Mouse (Mus musculus) embryonic facial prominence, embryonic 15.5 days (tissue): ENCODE data around the gene Clmp. TPM values are rescaled to one million over a fixed set of nuclear protein-coding genes. Genes with fewer than 3 reads are reported as not detected.
A peak's percentile ranks its signal among the peaks of the same experiment; 100 is the strongest.
"Not testable (repeated sequence)": the region's sequence is repeated elsewhere in the genome, so short reads cannot be mapped to it uniquely, and the experiment has no call there.

ENCODE experiments used
- ATAC-seq: fragments of 200-750 bp; cut with Nextera tagmentation; 2 replicates; pipeline ENCODE4 v1.8.0; 2017; ENCODE audit warnings: low read depth, moderate TSS enrichment; ENCODE audit not compliant: insufficient number of reproducible peaks, low FRiP score, low TSS enrichment
- H3K27ac ChIP-seq: fragments of 300-500 bp; sonication (generic); replicated peaks from 2 replicates; pipeline ENCODE4 v1.5.1; 2015; ENCODE audit warnings: mild to moderate bottlenecking, inconsistent platforms
- H3K27me3 ChIP-seq: fragments of 300-500 bp; sonication (generic); 2 replicates; pipeline ENCODE4 v1.6.1; 2015; ENCODE audit warnings: inconsistent platforms
- H3K36me3 ChIP-seq: fragments of 300-500 bp; sonication (generic); 2 replicates; pipeline ENCODE4 v1.6.1; 2015; ENCODE audit warnings: mild to moderate bottlenecking, inconsistent platforms
- H3K4me1 ChIP-seq: fragments of 300-500 bp; sonication (generic); 2 replicates; pipeline ENCODE4 v1.6.1; 2015; ENCODE audit warnings: inconsistent platforms
- H3K4me2 ChIP-seq: fragments of 300-500 bp; sonication (generic); replicated peaks from 2 replicates; pipeline ENCODE4 v1.6.1; 2015; ENCODE audit warnings: mild to moderate bottlenecking, inconsistent platforms
- H3K4me3 ChIP-seq: fragments of 300-500 bp; sonication (generic); replicated peaks from 2 replicates; pipeline ENCODE4 v1.5.1; 2015; ENCODE audit warnings: mild to moderate bottlenecking, inconsistent platforms
- H3K9ac ChIP-seq: fragments of 300-500 bp; sonication (generic); 2 replicates; pipeline ENCODE4 v1.6.1; 2015; ENCODE audit warnings: inconsistent platforms
- H3K9me3 ChIP-seq: fragments of 300-500 bp; sonication (generic); replicated peaks from 2 replicates; pipeline ENCODE4 v1.6.1; 2016; ENCODE audit warnings: inconsistent platforms
- WGBS: fragments of 180-500 bp; shearing (Covaris S2); methylation state at CpG from one replicate; pipeline ENCODE4 v1.1.7; 2015; 5-methylcytosine and 5-hydroxymethylcytosine counted together
- polyA plus RNA-seq: library from polyadenylated mRNA; unstranded; fragments of >200 nt; fragmentation: Nextera tagmentation; extraction: Ambion mirVana; gene quantifications from 2 replicates; pipeline ENCODE4 v1.2.1, GENCODE M21; 2015

Gene Clmp
- polyA plus RNA-seq, 1 experiment from 2014 or later, result 41.4 TPM

DNA sequence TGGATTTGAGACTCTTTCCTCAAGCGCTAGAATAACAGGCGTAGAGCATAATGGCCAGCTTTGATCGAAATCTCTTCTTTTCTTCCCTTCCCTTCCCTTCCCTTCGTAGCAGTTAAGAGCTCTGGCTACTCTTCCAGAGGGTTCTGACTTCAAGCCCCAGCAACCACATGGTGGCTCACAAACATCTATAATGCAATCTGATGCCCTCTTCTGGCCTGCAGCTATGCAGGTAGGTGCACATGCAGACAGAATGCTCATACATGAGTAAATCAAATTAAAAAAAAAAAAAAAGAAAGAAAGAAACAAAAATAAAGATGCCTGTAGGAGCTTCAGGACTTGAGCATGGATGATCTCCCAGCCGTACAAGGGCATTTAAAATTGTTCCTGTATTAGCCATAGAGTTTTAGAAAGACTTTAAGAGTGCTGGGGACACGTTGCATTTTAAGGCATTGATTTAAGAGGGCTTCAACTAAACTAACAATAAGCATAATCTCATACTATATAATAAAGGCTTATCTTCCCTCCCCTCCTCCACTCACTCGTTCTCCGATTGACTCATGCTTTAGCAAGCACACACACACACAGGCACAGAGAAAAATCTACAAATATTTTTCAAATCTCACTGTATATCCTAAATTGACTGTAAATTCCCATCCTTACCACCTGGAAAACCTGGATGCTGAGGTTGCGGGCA, 79.3 kb downstream of the Clmp start:
- WGBS, result 85% methylated on average over 9 of the region's 9 CpGs
- no peak overlapping the region for H3K27ac ChIP-seq
- no peak overlapping the region for H3K4me2 ChIP-seq
- H3K9ac ChIP-seq, result no peak overlapping the region
- no peak overlapping the region for H3K4me3 ChIP-seq
- no peaks in the 10 kb centered on the region for H3K9me3 ChIP-seq
- no peaks in the 10 kb centered on the region for H3K4me1 ChIP-seq
- no peaks in the 10 kb centered on the region for H3K27me3 ChIP-seq
- H3K36me3 ChIP-seq, result peaks cover 9% of the 10 kb centered on the region
- ATAC-seq, result no peak

GRCm38 (mm10) chr9:40765581-40765940, 79.8 kb downstream of the Clmp start:
- H3K36me3 ChIP-seq, result peaks cover 9% of the 10 kb centered on the region
- no peaks in the 10 kb centered on the region for H3K9me3 ChIP-seq
- H3K27ac ChIP-seq, result no peak overlapping the region
- 73% methylated on average over 12 of the region's 12 CpGs for WGBS
- H3K4me3 ChIP-seq, result no peak overlapping the region
- no peak for ATAC-seq
- no peaks in the 10 kb centered on the region for H3K4me1 ChIP-seq
- H3K27me3 ChIP-seq, result no peaks in the 10 kb centered on the region
- no peak overlapping the region for H3K4me2 ChIP-seq
- no peak overlapping the region for H3K9ac ChIP-seq

GRCm38 (mm10) chr9:40766058-40766605, 80.4 kb downstream of the Clmp start:
- H3K36me3 ChIP-seq, result peaks cover 9% of the 10 kb centered on the region
- no peak overlapping the region for H3K4me3 ChIP-seq
- 62% methylated on average over 7 of the region's 7 CpGs for WGBS
- no peaks in the 10 kb centered on the region for H3K4me1 ChIP-seq
- H3K27me3 ChIP-seq, result no peaks in the 10 kb centered on the region
- no peak overlapping the region for H3K4me2 ChIP-seq
- H3K27ac ChIP-seq, result no peak overlapping the region
- H3K9me3 ChIP-seq, result no peaks in the 10 kb centered on the region
- no peak overlapping the region for H3K9ac ChIP-seq
- no peak for ATAC-seq

GRCm38 (mm10) chr9:40767946-40768345, 82.2 kb downstream of the Clmp start:
- no peak for ATAC-seq

DNA sequence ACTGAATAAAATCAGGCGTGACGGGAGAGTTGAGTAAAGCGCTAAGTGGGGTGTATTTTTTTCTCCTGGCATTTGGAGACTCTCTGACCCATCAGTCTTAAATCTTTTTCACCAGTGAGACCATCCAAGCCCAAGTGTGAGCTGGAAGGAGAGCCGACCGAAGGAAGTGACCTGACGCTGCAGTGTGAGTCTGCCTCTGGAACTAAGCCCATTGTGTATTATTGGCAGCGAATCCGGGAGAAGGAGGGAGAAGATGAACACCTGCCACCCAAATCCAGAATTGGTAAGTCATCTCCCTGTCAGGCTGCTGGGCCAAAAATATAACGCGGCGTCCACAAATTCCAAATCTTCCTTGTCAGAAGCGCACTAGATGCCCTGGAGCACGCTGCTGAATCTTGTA, 86.5 kb downstream of the Clmp start:
- ATAC-seq, result no peak
- H3K4me2 ChIP-seq, result no peak overlapping the region
- no peak overlapping the region for H3K9ac ChIP-seq
- H3K4me3 ChIP-seq, result no peak overlapping the region
- peaks cover 27% of the 10 kb centered on the region for H3K36me3 ChIP-seq
- no peaks in the 10 kb centered on the region for H3K4me1 ChIP-seq
- 72% methylated on average over 13 of the region's 13 CpGs for WGBS
- H3K27me3 ChIP-seq, result no peaks in the 10 kb centered on the region
- no peaks in the 10 kb centered on the region for H3K9me3 ChIP-seq
- H3K27ac ChIP-seq, result no peak overlapping the region

More at GRCm38 (mm10) chr9:40767946-40768345, 82.2 kb downstream of the Clmp start:
- Histone ChIP-seq H3K9me3 (no peaks in the 10 kb centered on the region), H3K27ac (no peak overlapping the region), H3K9ac (no peak overlapping the region), H3K4me2 (no peak overlapping the region), H3K36me3 (peaks cover 13% of the 10 kb centered on the region), H3K4me1 (no peaks in the 10 kb centered on the region), H3K4me3 (no peak overlapping the region), H3K27me3 (no peaks in the 10 kb centered on the region)
- WGBS, result 70% methylated on average over 4 of the region's 4 CpGs

GRCm38 (mm10) chr9:40773142-40773541, 87.4 kb downstream of the Clmp start:
- not testable (repeated sequence) for H3K4me3 ChIP-seq, H3K4me1 ChIP-seq, H3K4me2 ChIP-seq, H3K9ac ChIP-seq, H3K27me3 ChIP-seq, H3K9me3 ChIP-seq, H3K27ac ChIP-seq, ATAC-seq
- peaks cover 27% of the 10 kb centered on the region for H3K36me3 ChIP-seq
- whole genome bisulfite sequencing, result 87% methylated on average over 6 of the region's 6 CpGs

DNA sequence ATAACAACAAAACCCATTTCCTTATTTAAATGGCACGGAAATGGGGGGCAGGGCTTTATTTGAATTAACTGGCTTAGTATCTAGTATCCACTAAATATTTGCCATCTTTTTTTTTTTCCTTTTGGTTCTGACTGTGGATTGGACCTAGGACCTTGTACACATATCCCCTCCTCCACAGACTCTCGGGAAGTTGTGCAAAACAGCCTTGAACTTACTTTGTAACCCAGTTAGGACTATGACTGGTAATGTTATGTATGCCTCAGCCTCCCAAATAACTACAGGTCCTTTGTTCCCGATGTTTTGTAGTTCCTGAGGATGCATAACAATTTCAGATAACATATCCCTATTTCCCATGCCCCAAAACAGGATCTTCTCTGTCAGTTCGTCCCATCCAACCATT, 88.1 kb downstream of the Clmp start:
- 84% methylated on average over 4 of the region's 4 CpGs for WGBS
- Histone ChIP-seq H3K9ac (no peak overlapping the region), H3K4me1 (no peaks in the 10 kb centered on the region), H3K4me2 (no peak overlapping the region), H3K27ac (no peak overlapping the region), H3K36me3 (peaks cover 27% of the 10 kb centered on the region), H3K4me3 (no peak overlapping the region), H3K9me3 (no peaks in the 10 kb centered on the region), H3K27me3 (no peaks in the 10 kb centered on the region)
- ATAC-seq, result no peak

- H3K27ac ChIP-seq, result no peak overlapping the region
Measured at GRCm38 (mm10) chr9:40776044-40776443, 90.3 kb downstream of the Clmp start.

GRCm38 (mm10) chr9:40776459-40777248, 90.9 kb downstream of the Clmp start:
- H3K9me3 ChIP-seq, result no peaks in the 10 kb centered on the region
- ATAC-seq, result no peak
- H3K36me3 ChIP-seq, result peaks cover 27% of the 10 kb centered on the region

More at GRCm38 (mm10) chr9:40776044-40776443, 90.3 kb downstream of the Clmp start:
- H3K9ac ChIP-seq, result no peak overlapping the region
- no peak overlapping the region for H3K4me3 ChIP-seq
- H3K9me3 ChIP-seq, result no peaks in the 10 kb centered on the region
- H3K4me2 ChIP-seq, result no peak overlapping the region
- H3K27me3 ChIP-seq, result no peaks in the 10 kb centered on the region
- H3K36me3 ChIP-seq, result peaks cover 27% of the 10 kb centered on the region
- 40% methylated on average over 1 of the region's 1 CpGs for WGBS
- 0 out of 2 replicates have a peak, but pooled peaks cover 3% of the 10 kb centered on the region for H3K4me1 ChIP-seq
- no peak for ATAC-seq

DNA sequence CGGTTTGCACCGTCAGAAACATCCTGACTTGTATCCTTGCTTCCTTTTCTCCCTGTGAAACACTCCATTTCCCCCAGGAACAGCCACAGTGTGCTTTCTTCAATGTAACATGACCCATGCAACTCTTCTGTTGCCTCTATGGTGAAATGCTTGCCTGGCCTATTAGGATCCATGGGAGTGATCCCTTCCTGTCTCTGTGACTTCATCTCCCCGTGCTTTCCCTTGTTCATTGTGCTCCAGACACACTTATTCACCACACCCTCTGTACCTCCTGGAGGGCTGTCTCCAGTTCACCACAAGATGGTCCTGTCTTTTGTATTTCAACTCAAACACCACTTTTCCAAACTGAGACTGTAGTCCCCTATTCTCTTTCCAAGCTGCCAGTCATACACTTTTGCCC, 94.3 kb downstream of the Clmp start:
- no peak overlapping the region for H3K27ac ChIP-seq
- ATAC-seq, result no peak
- 63% methylated on average over 3 of the region's 3 CpGs for WGBS

More at GRCm38 (mm10) chr9:40776459-40777248, 90.9 kb downstream of the Clmp start:
- H3K27me3 ChIP-seq, result no peaks in the 10 kb centered on the region
- 66% methylated on average over 11 of the region's 11 CpGs for WGBS
- 0 out of 2 replicates have a peak, but pooled peaks cover 3% of the 10 kb centered on the region for H3K4me1 ChIP-seq
- H3K4me3 ChIP-seq, result no peak overlapping the region
- H3K9ac ChIP-seq, result no peak overlapping the region
- no peak overlapping the region for H3K4me2 ChIP-seq
- H3K27ac ChIP-seq, result no peak overlapping the region

GRCm38 (mm10) chr9:40780892-40781725, 95.3 kb downstream of the Clmp start:
- Histone ChIP-seq H3K9ac (no peak overlapping the region), H3K36me3 (peaks cover 12% of the 10 kb centered on the region), H3K27me3 (no peaks in the 10 kb centered on the region), H3K4me1 (peaks cover 25% of the 10 kb centered on the region), H3K4me2 (no peak overlapping the region), H3K27ac (peak overlapping the region; percentile 36; the same call in 1 of the 2 replicates), H3K9me3 (no peaks in the 10 kb centered on the region), H3K4me3 (no peak overlapping the region)
- no peak for ATAC-seq
- 70% methylated on average over 11 of the region's 11 CpGs for WGBS

More for the DNA sequence above, 94.3 kb downstream of the Clmp start:
- Histone ChIP-seq H3K27me3 (no peaks in the 10 kb centered on the region), H3K4me1 (peaks cover 25% of the 10 kb centered on the region), H3K4me3 (no peak overlapping the region), H3K9me3 (no peaks in the 10 kb centered on the region), H3K36me3 (peaks cover 14% of the 10 kb centered on the region), H3K4me2 (no peak overlapping the region), H3K9ac (no peak overlapping the region)
